Mouse (Mus musculus): ENCODE results near the gene Znrf4.

DNA sequence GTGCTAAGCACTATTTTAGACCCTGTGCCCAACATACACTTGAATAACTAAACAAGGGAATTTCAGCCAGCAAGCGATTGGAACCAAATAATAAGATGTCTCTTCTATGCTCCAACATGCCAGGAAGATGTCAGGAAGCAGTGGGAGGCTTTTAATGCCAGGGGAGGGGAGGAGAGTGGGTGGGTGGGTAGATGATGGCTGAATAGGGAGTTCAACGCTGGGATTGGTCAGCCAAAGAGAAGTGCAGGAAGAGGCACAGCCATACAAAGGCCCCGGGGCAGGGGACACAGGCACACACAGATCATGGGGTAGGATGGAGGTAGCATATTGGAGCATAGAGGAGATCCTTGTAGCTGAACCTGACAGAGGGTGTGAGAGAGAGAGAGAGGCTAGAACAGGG is 24.6 kb upstream of the Znrf4 start:
- TF ChIP-seq CTCF (IDR thresholded peaks at IDR 0.05; ENCODE audit: control insufficient read depth, insufficient read depth, insufficient read length), result no peak
- TF ChIP-seq MYOD1 (IDR thresholded peaks at IDR 0.05; ENCODE audit: control insufficient read depth, insufficient read length, low read depth), result no peak

Measured in C2C12 (cell line).